Mouse (Mus musculus) brain, embryonic 14.5 days (tissue): ENCODE results near the gene Nasp.

Experiments
- CTCF ChIP-seq: fragments of 200-500 bp; IDR thresholded peaks from 2 replicates; pipeline ENCODE4 v1.5.1; 2012; ENCODE audit warnings: inconsistent platforms, mild to moderate bottlenecking, moderate library complexity, borderline replicate concordance; ENCODE audit not compliant: insufficient read depth, insufficient read length; ENCODE audit errors: extremely low read depth
- POLR2A ChIP-seq: fragments of 200-500 bp; IDR thresholded peaks from 2 replicates; pipeline ENCODE4 v1.6.1; 2012; ENCODE audit warnings: mild to moderate bottlenecking, inconsistent platforms, borderline replicate concordance; ENCODE audit not compliant: poor library complexity, insufficient read depth, insufficient read length, severe bottlenecking; ENCODE audit errors: extremely low read depth

GRCm38 (mm10) chr4:116612621-116613020 lies 15.1 kb downstream of the Nasp start:
- TF ChIP-seq POLR2A (no peak), CTCF (no peak)
